Mouse (Mus musculus): ENCODE data around the gene Shroom2.

Gene Shroom2

GRCm38 (mm10) chrX:152703624-152704023 is 65.6 kb downstream of the Shroom2 start:
- DNase-seq (ENCODE audit: extremely low read depth, low read depth), result no peak

- DNase-seq (ENCODE audit: extremely low read depth, low read depth), result no peak
Measured at GRCm38 (mm10) chrX:152701679-152702078, 67.6 kb downstream of the Shroom2 start.

GRCm38 (mm10) chrX:152690788-152691291 is 78.4 kb downstream of the Shroom2 start:
- DNase-seq (ENCODE audit: extremely low read depth, low read depth), result no peak

- DNase-seq (ENCODE audit: extremely low read depth, low read depth), result no peak
Measured at GRCm38 (mm10) chrX:152679190-152679814, 90.0 kb downstream of the Shroom2 start.

- no peak for DNase-seq (ENCODE audit: extremely low read depth, low read depth)
Measured at GRCm38 (mm10) chrX:152676357-152676756, 92.9 kb downstream of the Shroom2 start.

GRCm38 (mm10) chrX:152673431-152673830 is 95.8 kb downstream of the Shroom2 start:
- no peak for DNase-seq (ENCODE audit: extremely low read depth, low read depth)

- DNase-seq (ENCODE audit: extremely low read depth, low read depth), result no peak
Measured at GRCm38 (mm10) chrX:152657363-152658036, 111.8 kb downstream of the Shroom2 start.

- DNase-seq (ENCODE audit: extremely low read depth, low read depth), result no peak
Measured at GRCm38 (mm10) chrX:152656609-152656939, 112.7 kb downstream of the Shroom2 start.

- DNase-seq (ENCODE audit: extremely low read depth, low read depth), result no peak
Measured at GRCm38 (mm10) chrX:152655796-152656608, 113.3 kb downstream of the Shroom2 start.

GRCm38 (mm10) chrX:152652676-152653075 is 116.6 kb downstream of the Shroom2 start:
- DNase-seq (ENCODE audit: extremely low read depth, low read depth), result no peak

GRCm38 (mm10) chrX:152644827-152645226 is 124.4 kb downstream of the Shroom2 start:
- DNase-seq (ENCODE audit: extremely low read depth, low read depth), result no peak

GRCm38 (mm10) chrX:152643679-152644638 is 125.3 kb downstream of the Shroom2 start:
- no peak for DNase-seq (ENCODE audit: extremely low read depth, low read depth)

GRCm38 (mm10) chrX:152643201-152643600 is 126.1 kb downstream of the Shroom2 start:
- no peak for DNase-seq (ENCODE audit: extremely low read depth, low read depth)

- no peak for DNase-seq (ENCODE audit: extremely low read depth, low read depth)
Measured at GRCm38 (mm10) chrX:152642627-152643026, 126.6 kb downstream of the Shroom2 start.

GRCm38 (mm10) chrX:152635397-152635796 is 133.9 kb downstream of the Shroom2 start:
- no peak for DNase-seq (ENCODE audit: extremely low read depth, low read depth)

GRCm38 (mm10) chrX:152621407-152621806 is 147.9 kb downstream of the Shroom2 start:
- no peak for DNase-seq (ENCODE audit: extremely low read depth, low read depth)

GRCm38 (mm10) chrX:152620917-152621316 is 148.3 kb downstream of the Shroom2 start:
- DNase-seq (ENCODE audit: extremely low read depth, low read depth), result no peak

GRCm38 (mm10) chrX:152618464-152618863 is 150.8 kb downstream of the Shroom2 start:
- DNase-seq (ENCODE audit: extremely low read depth, low read depth), result peak; percentile 1

- no peak for DNase-seq (ENCODE audit: extremely low read depth, low read depth)
Measured at GRCm38 (mm10) chrX:152563034-152563433, 206.2 kb downstream of the Shroom2 start, which contains the start of gene Cldn34a. Gene Cldn34a, plus strand, starts transcription at chrX:152563334.

All from MEL-GATA-1-ER (cell line).